Mouse (Mus musculus) bone marrow macrophage, adult 2 months (primary cell): ENCODE results near the gene Olfr551.

ENCODE experiments used
- CTCF ChIP-seq: IDR thresholded peaks from 2 replicates; pipeline ENCODE4 v1.5.1; 2012; ENCODE audit warnings: low read depth, mild to moderate bottlenecking, low read length, moderate library complexity
- POLR2A ChIP-seq: IDR thresholded peaks from 2 replicates; pipeline ENCODE4 v1.6.1; 2012; ENCODE audit warnings: mild to moderate bottlenecking, low read depth, low read length, borderline replicate concordance

GRCm38 (mm10) chr7:102573174-102573830, 18.4 kb downstream of the Olfr551 start:
- TF ChIP-seq CTCF (no peak), POLR2A (no peak)
